In the genomic region with DNA sequence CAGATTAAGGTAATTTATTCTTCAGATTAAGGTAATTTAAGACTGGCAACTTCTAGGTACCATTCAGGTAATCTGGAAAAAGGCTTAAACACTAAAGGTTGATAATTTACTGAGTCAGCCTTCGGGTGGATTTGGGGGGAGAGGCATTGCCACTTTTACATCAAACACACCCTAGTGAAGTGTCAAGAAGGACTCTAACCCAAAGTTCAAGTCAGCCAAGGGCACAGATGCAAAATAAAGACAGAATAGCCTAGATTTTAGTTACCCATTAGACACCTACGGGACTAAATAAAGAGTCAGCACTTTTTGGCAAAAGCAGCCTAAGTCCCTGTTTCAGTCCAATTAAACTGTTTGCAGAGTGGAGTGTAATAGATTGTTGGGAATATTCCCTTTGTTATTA, we compare ENCODE assay signal across 12 mouse cellular contexts. TPM values are rescaled to one million over a fixed set of nuclear protein-coding genes. Genes with fewer than 3 reads are reported as not detected.
DNase-seq lines count a peak whose midpoint lies in the region; ATAC-seq and TF ChIP-seq lines count a peak whose summit lies in the region.
"Had no signal": no experiment of that assay in that cellular context is flagged by ENCODE, and none has a peak within 500 bp of the region (broad histone marks: within the 10 kb centered on the region; RNA-seq: fewer than 3 reads in every experiment).

No protein-coding gene starts in this region.

- intact Hi-C loops in gastrocnemius, postnatal 14 days (cut with DNase I; ENCODE audit: low total_unique reads) = no loop called here

- peaks cover 11% of the 10 kb centered on the region for H3K36me3 ChIP-seq in megakaryocyte, embryonic 14.5 days (replicated peaks; ENCODE audit: low read length)
- H3K36me3 ChIP-seq in intestine, postnatal 0 days (ENCODE audit: control insufficient read depth, insufficient read depth) = no peaks in the 10 kb centered on the region
- H3K36me3 ChIP-seq in kidney, postnatal 0 days (ENCODE audit: insufficient read depth, low read length) = no peaks in the 10 kb centered on the region
- H3K36me3 ChIP-seq in liver, postnatal 0 days (replicated peaks; ENCODE audit: insufficient read depth, low read length) = no peaks in the 10 kb centered on the region
- no peaks in the 10 kb centered on the region for H3K36me3 ChIP-seq in limb, embryonic 10.5 days
- H3K36me3 ChIP-seq: limb, embryonic 13.5 days had no signal

- peaks cover 97% of the 10 kb centered on the region for H3K4me1 ChIP-seq in megakaryocyte, embryonic 14.5 days
- H3K4me1 ChIP-seq in intestine, postnatal 0 days (replicated peaks; ENCODE audit: control insufficient read depth, insufficient read depth, low read length) = peaks cover 11% of the 10 kb centered on the region; the same call in 1 of the 2 replicates
- 0 out of 2 replicates have a peak, but pooled peaks cover 4% of the 10 kb centered on the region for H3K4me1 ChIP-seq in kidney, postnatal 0 days (replicated peaks; ENCODE audit: insufficient read depth, low read length)
- peaks cover 66% of the 10 kb centered on the region for H3K4me1 ChIP-seq in liver, postnatal 0 days (ENCODE audit: insufficient read depth)
- H3K4me1 ChIP-seq in limb, embryonic 10.5 days = peaks cover 7% of the 10 kb centered on the region; the same call in 1 of the 2 replicates

- TF ChIP-seq EP300 in liver, postnatal 0 days (IDR thresholded peaks at IDR 0.05; ENCODE audit: low read depth) = no peak

- no peak overlapping the region for H3K9ac ChIP-seq in intestine, postnatal 0 days (ENCODE audit: low read depth, low read length)
- no peak overlapping the region for H3K9ac ChIP-seq in kidney, postnatal 0 days (ENCODE audit: low read depth, low read length)
- H3K9ac ChIP-seq in liver, postnatal 0 days (replicated peaks) = peak overlapping the region; percentile 49
- H3K9ac ChIP-seq: hindbrain, embryonic 14.5 days; limb, embryonic 13.5 days had no signal

- H3K4me3 ChIP-seq in megakaryocyte, embryonic 14.5 days (replicated peaks) = peak overlapping the region; percentile 90
- H3K4me3 ChIP-seq in intestine, postnatal 0 days (ENCODE audit: low read depth, low read length) = no peak overlapping the region
- no peak overlapping the region for H3K4me3 ChIP-seq in kidney, postnatal 0 days (replicated peaks; ENCODE audit: low read depth, low read length)
- H3K4me3 ChIP-seq in liver, postnatal 0 days (ENCODE audit: low read depth, low read length) = peak overlapping the region; percentile 21; the same call in 1 of the 2 replicates
- H3K4me3 ChIP-seq in limb, embryonic 10.5 days = no peak overlapping the region
- H3K4me3 ChIP-seq: limb, embryonic 13.5 days had no signal

- no peak for TF ChIP-seq CTCF in intestine, postnatal 0 days (IDR thresholded peaks at IDR 0.05; ENCODE audit: low read depth)
- no peak for TF ChIP-seq CTCF in kidney, postnatal 0 days (IDR thresholded peaks at IDR 0.05; ENCODE audit: low read depth)
- TF ChIP-seq CTCF in liver, postnatal 0 days (IDR thresholded peaks at IDR 0.05; ENCODE audit: low read depth) = no peak

- no peaks in the 10 kb centered on the region for H3K27me3 ChIP-seq in megakaryocyte, embryonic 14.5 days (replicated peaks)
- H3K27me3 ChIP-seq in intestine, postnatal 0 days (replicated peaks; ENCODE audit: control insufficient read depth, insufficient read depth, low read length) = no peaks in the 10 kb centered on the region
- H3K27me3 ChIP-seq in kidney, postnatal 0 days (ENCODE audit: insufficient read depth, low read length) = no peaks in the 10 kb centered on the region
- no peaks in the 10 kb centered on the region for H3K27me3 ChIP-seq in liver, postnatal 0 days (ENCODE audit: insufficient read depth, low read length)
- no peaks in the 10 kb centered on the region for H3K27me3 ChIP-seq in limb, embryonic 10.5 days (ENCODE audit: low read depth, poor library complexity, severe bottlenecking)
- H3K27me3 ChIP-seq: limb, embryonic 13.5 days had no signal

- peak overlapping the region; percentile 96 for H3K27ac ChIP-seq in intestine, postnatal 0 days (ENCODE audit: low read depth, low read length)
- H3K27ac ChIP-seq in kidney, postnatal 0 days = peak overlapping the region; percentile 75
- H3K27ac ChIP-seq in liver, postnatal 0 days (ENCODE audit: low read depth) = peak overlapping the region; percentile 86
- H3K27ac ChIP-seq in limb, embryonic 10.5 days = no peak overlapping the region
- H3K27ac ChIP-seq: hindbrain, embryonic 14.5 days; limb, embryonic 13.5 days had no signal

- no peak overlapping the region for H3K4me2 ChIP-seq in intestine, postnatal 0 days (replicated peaks; ENCODE audit: low read depth)
- H3K4me2 ChIP-seq in kidney, postnatal 0 days (ENCODE audit: low read length) = no peak overlapping the region
- H3K4me2 ChIP-seq in liver, postnatal 0 days (ENCODE audit: low read depth, low read length) = peak overlapping the region; percentile 55
- H3K4me2 ChIP-seq: hindbrain, embryonic 14.5 days; limb, embryonic 13.5 days had no signal

- no peak for ATAC-seq in megakaryocyte, adult 5-6 weeks (ENCODE audit: poor library complexity, severe bottlenecking)
- no peak for ATAC-seq in intestine, postnatal 0 days
- ATAC-seq in kidney, postnatal 0 days (replicated peaks; ENCODE audit: low FRiP score, low read depth) = 0 out of 2 replicates have a peak, but pooled peaks have one; percentile 33
- ATAC-seq in liver, postnatal 0 days = no peak

- no peak for DNase-seq in kidney, postnatal 0 days (ENCODE audit: low spot score)
- no peak for DNase-seq in liver, postnatal 0 days
- DNase-seq in cerebellum, adult 11 months = no peak
- DNase-seq in gastrocnemius, postnatal 14 days = no peak
- DNase-seq in limb, embryonic 10.5 days (ENCODE audit: low spot score) = no peak
- DNase-seq: cerebellum, postnatal 25 days; thymus, postnatal 4 days had no signal

- 39% methylated on average over 2 of the region's 2 CpGs for WGBS in intestine, postnatal 0 days
- WGBS in kidney, postnatal 0 days = 59% methylated on average over 2 of the region's 2 CpGs
- 44% methylated on average over 2 of the region's 2 CpGs for WGBS in liver, postnatal 0 days (ENCODE audit: insufficient replicate concordance)
- 83% methylated on average over 2 of the region's 2 CpGs for WGBS in limb, embryonic 10.5 days

- peaks cover under 1% of the 10 kb centered on the region; the same call in 1 of the 2 replicates for H3K9me3 ChIP-seq in megakaryocyte, embryonic 14.5 days
- no peaks in the 10 kb centered on the region for H3K9me3 ChIP-seq in intestine, postnatal 0 days (ENCODE audit: control insufficient read depth)
- H3K9me3 ChIP-seq in kidney, postnatal 0 days (replicated peaks; ENCODE audit: low read length) = no peaks in the 10 kb centered on the region
- no peaks in the 10 kb centered on the region for H3K9me3 ChIP-seq in liver, postnatal 0 days (ENCODE audit: low read length)
- H3K9me3 ChIP-seq in limb, embryonic 10.5 days (replicated peaks) = no peaks in the 10 kb centered on the region
- H3K9me3 ChIP-seq: limb, embryonic 13.5 days had no signal

RNA-seq across cellular contexts. Expression of a gene that starts 46.0 kb away (rescaled TPM):
- 38.7 and 59.4 TPM in 2 replicates for polyA plus RNA-seq in megakaryocyte, embryonic 14.5 days (2012; ENCODE audit: insufficient read depth, low replicate concordance)
- 146 and 147 TPM in 2 replicates for total RNA-seq in megakaryocyte, adult 5-6 weeks (2015)
- 172 and 194 TPM in 2 replicates for total RNA-seq in megakaryocyte, adult 5-6 weeks (2017)
- 171 and 185 TPM in 2 replicates for polyA plus RNA-seq in intestine, postnatal 0 days (2015; fragmentation: Nextera tagmentation; extraction: Ambion mirVana)
- polyA plus RNA-seq in kidney, postnatal 0 days (2015; fragmentation: Nextera tagmentation; extraction: Ambion mirVana) = 88.4 and 90.3 TPM in 2 replicates
- polyA plus RNA-seq in liver, postnatal 0 days (2015; fragmentation: Nextera tagmentation; extraction: Ambion mirVana) = 33.6 and 37.3 TPM in 2 replicates
- total RNA-seq in gastrocnemius, postnatal 14 days (2021) = 10 to 100 TPM; 32.4 to 37.7 TPM
- polyA plus RNA-seq in limb, embryonic 10.5 days (2016; fragmentation: Nextera tagmentation; extraction: Ambion mirVana) = 73.0 and 81.5 TPM in 2 replicates

Comparison
In these comparisons a context has a peak if more than half of its experiments do, and no peak if none do; other contexts are left out.
1. H3K4me3 ChIP-seq: peak in megakaryocyte, embryonic 14.5 days (single experiment) and liver, postnatal 0 days (single experiment); none in intestine, postnatal 0 days (single experiment), kidney, postnatal 0 days (single experiment) and limb, embryonic 10.5 days (single experiment).